Mouse (Mus musculus): ENCODE results near the gene Stk26.

Stk26 gene

GRCm38 (mm10) chrX:50840847-50841560, at the start of gene Stk26:
Stk26 (plus strand) TSS chrX:50841047.
- no peak for DNase-seq (ENCODE audit: low spot score)

- DNase-seq (ENCODE audit: low spot score), result no peak
Measured at GRCm38 (mm10) chrX:50793005-50793680, 47.7 kb upstream of the Stk26 start.

- no peak for DNase-seq (ENCODE audit: low spot score)
Measured at GRCm38 (mm10) chrX:50797798-50798197, 43.0 kb upstream of the Stk26 start.

- no peak for DNase-seq (ENCODE audit: low spot score)
Measured at GRCm38 (mm10) chrX:50798571-50798970, 42.3 kb upstream of the Stk26 start.

GRCm38 (mm10) chrX:50799656-50800188, 41.1 kb upstream of the Stk26 start:
- no peak for DNase-seq (ENCODE audit: low spot score)

GRCm38 (mm10) chrX:50805654-50806053, 35.2 kb upstream of the Stk26 start:
- DNase-seq (ENCODE audit: low spot score), result no peak

GRCm38 (mm10) chrX:50823856-50824255, 17.0 kb upstream of the Stk26 start:
- DNase-seq (ENCODE audit: low spot score), result no peak

GRCm38 (mm10) chrX:50835592-50835991, 5.3 kb upstream of the Stk26 start:
- no peak for DNase-seq (ENCODE audit: low spot score)

- DNase-seq (ENCODE audit: low spot score), result no peak
Measured at GRCm38 (mm10) chrX:50836029-50836691, 4.7 kb upstream of the Stk26 start.

GRCm38 (mm10) chrX:50841587-50841986, 740 bp downstream of the Stk26 start:
- DNase-seq (ENCODE audit: low spot score), result no peak

GRCm38 (mm10) chrX:50842046-50842445, 1.2 kb downstream of the Stk26 start:
- no peak for DNase-seq (ENCODE audit: low spot score)

- DNase-seq (ENCODE audit: low spot score), result no peak
Measured at GRCm38 (mm10) chrX:50850428-50851184, 9.8 kb downstream of the Stk26 start.

- no peak for DNase-seq (ENCODE audit: low spot score)
Measured at GRCm38 (mm10) chrX:50863771-50864170, 22.9 kb downstream of the Stk26 start.

- no peak for DNase-seq (ENCODE audit: low spot score)
Measured at GRCm38 (mm10) chrX:50864734-50865133, 23.9 kb downstream of the Stk26 start.

- no peak for DNase-seq (ENCODE audit: low spot score)
Measured at GRCm38 (mm10) chrX:50874246-50875002, 33.6 kb downstream of the Stk26 start.

GRCm38 (mm10) chrX:50887999-50888398, 47.2 kb downstream of the Stk26 start:
- no peak for DNase-seq (ENCODE audit: low spot score)

GRCm38 (mm10) chrX:50903497-50903896, 62.6 kb downstream of the Stk26 start:
- DNase-seq (ENCODE audit: low spot score), result no peak

GRCm38 (mm10) chrX:50909915-50910314, 69.1 kb downstream of the Stk26 start:
- DNase-seq (ENCODE audit: low spot score), result no peak

GRCm38 (mm10) chrX:50917389-50917788, 76.5 kb downstream of the Stk26 start:
- no peak for DNase-seq (ENCODE audit: low spot score)

- DNase-seq (ENCODE audit: low spot score), result no peak
Measured at GRCm38 (mm10) chrX:50918754-50919153, 77.9 kb downstream of the Stk26 start.

- DNase-seq (ENCODE audit: low spot score), result no peak
Measured at GRCm38 (mm10) chrX:50924629-50925364, 84.0 kb downstream of the Stk26 start.
